Comparison of ENCODE assay signal across 26 mouse cellular contexts in the genomic region with DNA sequence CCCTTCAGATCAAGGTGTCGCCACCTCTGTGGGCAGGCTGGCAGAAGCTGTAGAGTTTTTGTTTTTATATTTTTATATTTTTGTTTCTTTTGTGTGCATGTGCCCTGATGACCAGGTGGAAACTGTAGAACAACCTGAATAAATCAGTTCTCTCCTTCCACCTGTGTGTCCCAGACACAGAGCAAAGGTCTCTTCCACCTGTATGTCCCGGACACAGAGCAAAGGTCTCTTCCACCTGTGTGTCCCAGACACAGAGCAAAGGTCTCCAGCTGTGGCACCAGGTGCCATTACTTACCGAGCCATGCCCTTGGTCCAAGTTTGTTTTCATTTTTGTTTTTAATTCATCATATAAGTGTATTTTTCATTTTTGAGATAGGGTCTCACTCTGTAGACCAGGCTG. TPM values are rescaled to one million over a fixed set of nuclear protein-coding genes. Genes with fewer than 3 reads are reported as not detected.
"Had no signal": no experiment of that assay in that cellular context is flagged by ENCODE, and none has a peak within 500 bp of the region (broad histone marks: within the 10 kb centered on the region; RNA-seq: fewer than 3 reads in every experiment).

No protein-coding gene starts in this region.

- H3K36me3 ChIP-seq: kidney, embryonic 15.5 days; limb, embryonic 10.5 days; limb, embryonic 13.5 days; liver, embryonic 13.5 days; midbrain, embryonic 12.5 days; midbrain, embryonic 15.5 days; neural tube, embryonic 12.5 days; neural tube, embryonic 15.5 days had no signal

- H3K4me1 ChIP-seq: kidney, embryonic 15.5 days; limb, embryonic 10.5 days; limb, embryonic 13.5 days; midbrain, embryonic 12.5 days; midbrain, embryonic 15.5 days; neural tube, embryonic 12.5 days; neural tube, embryonic 15.5 days had no signal

- H3K4me3 ChIP-seq: kidney, embryonic 15.5 days; limb, embryonic 10.5 days; limb, embryonic 13.5 days; liver, embryonic 13.5 days; midbrain, embryonic 12.5 days; midbrain, embryonic 15.5 days; neural tube, embryonic 12.5 days; neural tube, embryonic 15.5 days had no signal

- ATAC-seq: hindbrain, postnatal 0 days; inflammation-experienced regulatory T-cells, adult 6 months; lung, postnatal 0 days; midbrain, embryonic 15.5 days had no signal

- H3K27ac ChIP-seq: hindbrain, embryonic 14.5 days; hindbrain, postnatal 0 days; kidney, embryonic 15.5 days; limb, embryonic 10.5 days; limb, embryonic 13.5 days; liver, embryonic 13.5 days; macrophage; midbrain, embryonic 12.5 days; midbrain, embryonic 15.5 days; neural tube, embryonic 12.5 days; neural tube, embryonic 15.5 days; stomach, postnatal 0 days had no signal

- H3K4me2 ChIP-seq: hindbrain, embryonic 14.5 days; kidney, embryonic 15.5 days; limb, embryonic 13.5 days; liver, embryonic 13.5 days; lung, embryonic 14.5 days; midbrain, embryonic 12.5 days; midbrain, embryonic 15.5 days; neural tube, embryonic 12.5 days; neural tube, embryonic 15.5 days had no signal

- DNase-seq: kidney, adult 18-20 months; kidney, postnatal 10 days; kidney, postnatal 36 days; liver, embryonic 13.5 days; lung, embryonic 14.5 days; right cerebral cortex, postnatal 25 days; thymus, adult 2 months; thymus, postnatal 14 days; thymus, postnatal 4 days had no signal

- H3K27me3 ChIP-seq: kidney, embryonic 15.5 days; limb, embryonic 13.5 days; liver, embryonic 13.5 days; midbrain, embryonic 12.5 days; midbrain, embryonic 15.5 days; neural tube, embryonic 12.5 days; neural tube, embryonic 15.5 days had no signal

- H3K9me3 ChIP-seq: kidney, embryonic 15.5 days; limb, embryonic 10.5 days; limb, embryonic 13.5 days; liver, embryonic 13.5 days; midbrain, embryonic 12.5 days; midbrain, embryonic 15.5 days; neural tube, embryonic 12.5 days; neural tube, embryonic 15.5 days had no signal

- H3K9ac ChIP-seq: hindbrain, embryonic 14.5 days; kidney, embryonic 15.5 days; limb, embryonic 13.5 days; liver, embryonic 13.5 days; lung, embryonic 14.5 days; midbrain, embryonic 12.5 days; midbrain, embryonic 15.5 days; neural tube, embryonic 12.5 days; neural tube, embryonic 15.5 days had no signal

RNA-seq across cellular contexts. Expression of a gene that starts 24.4 kb away (rescaled TPM):
- polyA plus RNA-seq: macrophage had no signal

RNA-seq across cellular contexts. Expression of a gene that starts 58.3 kb away (rescaled TPM):
- total RNA-seq: hindbrain, postnatal 0 days; layer of hippocampus, postnatal 14 days; megakaryocyte, adult 5-6 weeks had no signal
- polyA plus RNA-seq: hindbrain, embryonic 14.5 days; hindbrain, postnatal 0 days; inflammation-experienced regulatory T-cells, adult 6 months; limb, embryonic 10.5 days; liver, embryonic 13.5 days; lung, embryonic 14.5 days; macrophage; midbrain, embryonic 12.5 days; midbrain, embryonic 15.5 days; neural tube, embryonic 12.5 days; neural tube, embryonic 15.5 days; spleen, adult 2 months; stomach, embryonic 14.5 days; stomach, postnatal 0 days had no signal
